Mouse (Mus musculus) midbrain, embryonic 13.5 days (tissue): ENCODE data around the gene Lbx1. TPM values are rescaled to one million over a fixed set of nuclear protein-coding genes. Genes with fewer than 3 reads are reported as not detected.

Source experiments
- ATAC-seq: fragments of 200-750 bp; cut with Nextera tagmentation; 2 replicates; pipeline ENCODE4 v1.8.0; 2017; ENCODE audit warnings: mild to moderate bottlenecking, moderate TSS enrichment, moderate library complexity
- H3K27ac ChIP-seq: fragments of 300-500 bp; sonication (generic); 2 replicates; pipeline ENCODE4 v1.5.1; 2015; ENCODE audit warnings: inconsistent platforms, mild to moderate bottlenecking, moderate library complexity
- H3K27me3 ChIP-seq: fragments of 300-500 bp; sonication (generic); 2 replicates; pipeline ENCODE4 v1.6.1; 2015; ENCODE audit warnings: mild to moderate bottlenecking, inconsistent platforms
- H3K36me3 ChIP-seq: fragments of 300-500 bp; sonication (generic); 2 replicates; pipeline ENCODE4 v1.6.1; 2015; ENCODE audit warnings: mild to moderate bottlenecking, inconsistent platforms
- H3K4me1 ChIP-seq: fragments of 300-500 bp; sonication (generic); replicated peaks from 2 replicates; pipeline ENCODE4 v1.6.1; 2015; ENCODE audit warnings: inconsistent platforms
- H3K4me2 ChIP-seq: fragments of 300-500 bp; sonication (generic); replicated peaks from 2 replicates; pipeline ENCODE4 v1.6.1; 2015; ENCODE audit warnings: moderate library complexity, mild to moderate bottlenecking, inconsistent platforms
- H3K4me3 ChIP-seq: fragments of 300-500 bp; sonication (generic); replicated peaks from 2 replicates; pipeline ENCODE4 v1.5.1; 2015; ENCODE audit warnings: mild to moderate bottlenecking, inconsistent platforms
- H3K9ac ChIP-seq: fragments of 300-500 bp; sonication (generic); replicated peaks from 2 replicates; pipeline ENCODE4 v1.6.1; 2015; ENCODE audit warnings: mild to moderate bottlenecking, inconsistent platforms
- H3K9me3 ChIP-seq: fragments of 300-500 bp; sonication (generic); 2 replicates; pipeline ENCODE4 v1.6.1; 2016; ENCODE audit warnings: mild to moderate bottlenecking, inconsistent platforms
- WGBS: fragments of 180-500 bp; shearing (Covaris S2); methylation state at CpG from one replicate; pipeline ENCODE4 v1.1.7; 2015; 5-methylcytosine and 5-hydroxymethylcytosine counted together
- polyA plus RNA-seq: library from polyadenylated mRNA; unstranded; fragments of >200 nt; fragmentation: Nextera tagmentation; extraction: Ambion mirVana; gene quantifications from 2 replicates; pipeline ENCODE4 v1.2.1, GENCODE M21; 2015

The Lbx1 gene
- polyA plus RNA-seq, 1 experiment from 2014 or later: 0.13 TPM

DNA sequence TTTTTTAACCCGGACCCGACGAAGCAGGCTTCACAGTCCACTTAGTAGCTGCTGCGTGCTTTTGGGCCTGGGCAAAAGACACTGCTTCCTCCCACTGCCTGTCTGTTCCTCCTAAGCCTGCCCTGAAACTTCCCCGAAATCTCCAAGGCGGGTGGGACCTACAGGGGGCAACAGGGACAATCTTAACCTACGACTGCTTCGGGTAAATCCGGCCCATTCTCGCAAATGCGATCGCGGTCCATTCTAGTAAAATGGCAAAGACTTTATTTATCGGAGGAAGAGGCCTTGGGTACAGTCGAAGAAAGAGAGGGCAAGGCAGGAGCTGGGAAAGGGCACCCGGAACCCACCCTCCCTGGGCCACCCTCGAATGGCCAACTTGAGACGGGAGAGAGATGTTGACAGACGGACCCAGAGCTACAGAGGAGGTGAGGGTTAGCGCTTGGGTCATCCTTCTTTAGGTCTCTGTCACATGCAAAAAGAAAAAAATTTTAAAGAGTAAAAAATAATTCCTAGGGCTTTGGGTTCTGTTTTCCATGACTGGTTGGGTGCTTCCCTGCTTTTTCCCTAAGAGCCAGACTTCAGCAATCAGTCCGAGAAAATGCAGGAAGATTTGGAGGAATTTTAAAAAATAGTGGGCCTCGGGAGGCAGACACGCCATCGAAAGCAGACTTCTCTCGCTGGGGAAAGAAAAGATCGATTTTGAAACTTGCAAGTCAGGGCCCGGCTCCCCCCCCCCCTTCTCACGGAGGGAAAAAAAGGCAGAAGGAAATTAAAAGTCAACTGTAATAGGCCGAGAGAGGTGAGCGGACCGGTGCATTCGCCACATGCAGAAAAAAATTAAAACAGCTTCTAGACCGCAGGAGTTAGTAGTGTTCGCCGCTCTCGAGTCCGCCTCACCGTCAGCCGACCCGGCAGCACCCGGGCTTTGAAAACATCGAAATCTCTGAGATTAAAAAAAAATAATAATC, 2.9 kb downstream of the Lbx1 start:
- Histone ChIP-seq H3K4me2 (0 out of 2 replicates have a peak overlapping the region, but pooled peaks have one; percentile 3), H3K4me1 (peaks cover 36% of the 10 kb centered on the region), H3K36me3 (no peaks in the 10 kb centered on the region), H3K9me3 (no peaks in the 10 kb centered on the region), H3K9ac (no peak overlapping the region), H3K27me3 (peaks cover 96% of the 10 kb centered on the region), H3K4me3 (no peak overlapping the region), H3K27ac (no peak overlapping the region)
- WGBS: 1% methylated on average over 42 of the region's 42 CpGs
- no peak for ATAC-seq

DNA sequence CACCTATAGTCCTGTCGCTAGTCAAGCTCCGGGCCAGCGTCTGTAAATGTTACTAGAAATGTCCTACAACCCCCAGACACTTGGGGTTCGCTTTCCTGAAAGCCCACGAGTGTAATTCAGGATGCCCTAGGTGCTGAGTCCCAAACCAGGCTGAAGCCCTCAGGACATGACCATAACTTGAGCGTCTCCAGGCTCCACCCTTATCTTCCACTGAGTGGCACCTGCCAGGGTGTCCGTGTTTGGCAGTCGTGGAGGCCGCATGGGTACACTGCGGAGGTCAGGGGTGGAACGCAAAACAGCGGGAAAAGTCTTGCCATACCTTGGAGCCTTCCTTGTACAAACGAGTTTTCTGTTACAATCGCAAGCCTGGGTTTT, 3.6 kb downstream of the Lbx1 start:
- no peak overlapping the region for H3K9ac ChIP-seq
- H3K4me1 ChIP-seq: peaks cover 36% of the 10 kb centered on the region
- H3K4me2 ChIP-seq: peak overlapping the region; percentile 46; the same call in 1 of the 2 replicates
- H3K36me3 ChIP-seq: no peaks in the 10 kb centered on the region
- H3K9me3 ChIP-seq: no peaks in the 10 kb centered on the region
- 1% methylated on average over 14 of the region's 14 CpGs for WGBS
- H3K4me3 ChIP-seq: peak overlapping the region; percentile 26
- peaks cover 96% of the 10 kb centered on the region for H3K27me3 ChIP-seq
- no peak for ATAC-seq
- no peak overlapping the region for H3K27ac ChIP-seq

DNA sequence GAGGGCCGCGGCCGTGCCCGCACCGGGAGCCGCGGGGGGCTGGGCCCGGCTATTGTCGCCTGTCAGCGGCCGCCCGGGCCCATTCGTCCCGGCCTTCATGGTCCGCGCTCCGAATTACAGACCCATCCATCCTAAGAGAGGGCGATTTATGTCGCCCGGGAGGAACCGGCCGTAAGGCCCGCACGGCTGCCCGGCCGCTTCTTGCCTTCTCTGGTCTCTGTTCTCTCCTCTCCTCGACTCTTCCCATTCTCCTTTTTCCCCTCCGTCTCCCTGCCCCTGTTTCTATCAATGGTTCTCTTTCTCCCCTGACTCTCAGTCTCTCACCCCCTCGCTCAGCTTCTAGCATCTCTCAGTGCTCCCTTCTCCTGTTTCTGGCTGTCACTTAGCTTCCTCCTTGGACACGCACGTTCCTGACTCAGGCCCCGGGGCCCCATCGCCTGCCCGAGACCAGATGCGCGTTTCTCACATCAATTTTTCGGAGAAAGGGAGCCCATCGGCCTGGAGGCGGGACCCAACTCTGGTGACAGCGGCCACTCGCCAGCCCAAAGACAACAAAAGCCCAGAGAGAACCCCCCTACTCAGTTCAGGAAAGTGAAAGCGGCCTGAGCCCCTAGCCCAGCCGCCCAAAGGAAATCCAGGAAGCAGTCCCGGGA, 4.1 kb downstream of the Lbx1 start:
- H3K27ac ChIP-seq: no peak overlapping the region
- H3K4me3 ChIP-seq: peak overlapping the region; percentile 26
- ATAC-seq: peak; percentile 59
- H3K4me1 ChIP-seq: peaks cover 33% of the 10 kb centered on the region
- H3K9ac ChIP-seq: no peak overlapping the region
- peak overlapping the region; percentile 46 for H3K4me2 ChIP-seq
- no peaks in the 10 kb centered on the region for H3K9me3 ChIP-seq
- under 1% methylated on average over 44 of the region's 44 CpGs for WGBS
- H3K27me3 ChIP-seq: peaks cover 96% of the 10 kb centered on the region
- H3K36me3 ChIP-seq: no peaks in the 10 kb centered on the region

DNA sequence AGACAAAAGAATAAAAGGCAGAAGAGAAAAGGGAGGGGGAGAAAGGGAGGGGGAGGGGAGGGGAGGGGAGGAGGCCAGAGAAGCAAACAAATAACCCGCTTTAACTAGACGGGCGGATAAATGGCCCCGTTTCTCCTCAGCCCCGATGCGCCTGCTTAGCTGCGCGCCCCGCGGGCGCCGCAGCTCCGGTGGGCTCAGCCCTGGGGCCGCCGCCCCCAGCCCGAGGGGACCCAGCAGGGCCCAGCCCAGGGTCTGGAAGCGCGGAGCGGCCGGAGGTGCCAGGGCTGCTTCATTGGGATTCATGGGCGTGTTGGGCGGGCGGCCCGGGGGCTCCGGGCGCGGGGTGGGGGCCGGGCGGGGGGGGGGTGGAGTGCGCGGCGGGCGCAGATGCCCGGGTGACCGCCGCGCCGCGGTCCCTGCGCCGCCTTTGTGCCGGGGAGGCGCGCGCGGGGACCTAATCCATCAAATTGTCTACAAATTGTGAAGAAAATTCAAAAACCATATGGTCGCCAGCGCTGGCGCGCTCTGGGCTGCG, 4.7 kb downstream of the Lbx1 start:
- H3K4me2 ChIP-seq: peak overlapping the region; percentile 46
- peaks cover 96% of the 10 kb centered on the region for H3K27me3 ChIP-seq
- ATAC-seq: peak; percentile 59; the same call in 1 of the 2 replicates
- WGBS: under 1% methylated on average over 48 of the region's 51 CpGs
- peaks cover 27% of the 10 kb centered on the region for H3K4me1 ChIP-seq
- no peak overlapping the region for H3K27ac ChIP-seq
- H3K36me3 ChIP-seq: no peaks in the 10 kb centered on the region
- H3K4me3 ChIP-seq: peak overlapping the region; percentile 26
- H3K9ac ChIP-seq: no peak overlapping the region
- no peaks in the 10 kb centered on the region for H3K9me3 ChIP-seq

DNA sequence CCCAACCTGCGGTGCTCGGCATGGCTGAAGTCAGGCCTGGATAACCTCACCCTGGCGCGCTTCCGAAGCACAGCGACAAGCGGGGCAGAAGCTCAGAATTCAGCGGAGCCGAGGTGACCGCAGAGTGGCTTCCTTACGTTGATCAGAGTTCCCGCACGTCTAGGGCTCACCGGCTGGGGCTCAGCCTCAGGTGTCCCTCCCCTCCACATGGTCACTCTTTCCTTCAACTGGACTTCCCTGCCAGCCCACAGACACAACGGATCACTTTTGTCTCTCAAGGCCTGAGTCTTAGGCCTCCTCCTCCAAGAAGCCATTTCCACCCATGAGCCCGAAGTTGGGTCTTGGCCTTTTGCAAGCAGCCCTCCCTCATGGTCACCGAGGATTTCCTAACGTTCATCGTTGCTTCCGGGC, 5.4 kb downstream of the Lbx1 start:
- Histone ChIP-seq H3K27me3 (peaks cover 96% of the 10 kb centered on the region), H3K27ac (no peak overlapping the region), H3K9ac (no peak overlapping the region), H3K9me3 (no peaks in the 10 kb centered on the region), H3K4me1 (peaks cover 21% of the 10 kb centered on the region), H3K36me3 (no peaks in the 10 kb centered on the region), H3K4me2 (no peak overlapping the region), H3K4me3 (no peak overlapping the region)
- under 1% methylated on average over 20 of the region's 20 CpGs for WGBS
- no peak for ATAC-seq

DNA sequence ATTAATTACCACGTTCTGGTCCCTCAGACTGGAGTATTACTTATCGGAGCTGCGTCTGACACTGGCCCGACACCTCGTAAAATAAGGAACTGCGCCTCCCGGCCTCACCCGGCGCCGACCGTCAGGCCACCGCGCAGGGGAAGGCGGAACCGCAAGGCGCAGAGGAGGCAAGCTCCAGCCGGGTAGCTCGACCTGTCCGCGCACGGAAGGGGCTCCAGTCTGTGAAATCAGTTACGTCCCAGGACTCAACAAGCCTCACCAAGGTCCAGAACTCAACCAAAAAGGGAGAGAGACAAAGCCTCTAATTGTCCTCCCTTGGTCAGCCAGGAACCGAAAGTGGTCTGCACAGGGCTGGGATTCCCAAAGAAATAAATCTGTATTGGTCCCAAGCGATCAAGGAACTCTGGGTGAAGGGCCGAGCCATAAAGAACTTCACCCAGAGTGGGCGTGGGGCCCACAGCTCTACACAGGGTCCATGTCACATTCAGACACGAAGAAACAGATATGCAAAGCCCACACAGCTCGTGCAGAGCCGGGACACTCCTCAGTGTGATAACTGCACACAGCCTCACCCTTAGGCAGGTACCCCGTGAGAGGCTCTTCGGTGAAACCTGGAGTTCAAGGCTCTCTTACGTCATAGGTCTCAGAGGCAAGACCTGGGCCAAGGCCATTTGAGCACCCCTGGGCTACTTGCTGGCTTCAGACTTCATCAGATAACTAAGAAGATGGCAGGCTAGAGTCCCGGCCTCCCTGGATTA, 6.1 kb downstream of the Lbx1 start:
- no peaks in the 10 kb centered on the region for H3K36me3 ChIP-seq
- no peak overlapping the region for H3K4me2 ChIP-seq
- H3K4me3 ChIP-seq: no peak overlapping the region
- H3K27ac ChIP-seq: no peak overlapping the region
- peaks cover 96% of the 10 kb centered on the region for H3K27me3 ChIP-seq
- peaks cover 18% of the 10 kb centered on the region for H3K4me1 ChIP-seq
- H3K9ac ChIP-seq: no peak overlapping the region
- no peaks in the 10 kb centered on the region for H3K9me3 ChIP-seq
- WGBS: 1% methylated on average over 33 of the region's 33 CpGs
- ATAC-seq: no peak

DNA sequence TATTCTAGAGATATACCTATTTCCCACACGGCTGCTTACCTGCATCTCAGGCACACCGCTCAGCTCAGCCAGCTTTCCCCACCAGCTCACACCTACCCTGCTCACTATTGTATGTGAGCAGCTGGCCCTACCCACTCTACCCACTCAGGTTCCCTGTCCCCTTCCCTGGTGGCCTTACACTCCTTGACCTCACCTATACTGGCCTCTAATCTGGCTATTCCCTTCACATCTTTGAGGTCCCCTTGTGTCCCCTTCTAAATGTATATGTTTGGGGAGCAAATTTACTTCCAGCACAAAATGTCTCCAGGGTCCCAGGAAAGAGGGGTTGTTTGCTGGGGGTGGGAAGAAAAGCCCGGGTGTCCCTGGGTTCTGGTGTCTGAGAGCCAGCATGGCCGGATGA, 6.8 kb downstream of the Lbx1 start:
- H3K27ac ChIP-seq: no peak overlapping the region
- H3K4me1 ChIP-seq: peaks cover 21% of the 10 kb centered on the region
- H3K9me3 ChIP-seq: no peaks in the 10 kb centered on the region
- H3K36me3 ChIP-seq: no peaks in the 10 kb centered on the region
- whole genome bisulfite sequencing: 7% methylated on average over 4 of the region's 4 CpGs
- H3K4me2 ChIP-seq: no peak overlapping the region
- H3K9ac ChIP-seq: no peak overlapping the region
- H3K4me3 ChIP-seq: no peak overlapping the region
- peaks cover 96% of the 10 kb centered on the region for H3K27me3 ChIP-seq
- ATAC-seq: no peak

DNA sequence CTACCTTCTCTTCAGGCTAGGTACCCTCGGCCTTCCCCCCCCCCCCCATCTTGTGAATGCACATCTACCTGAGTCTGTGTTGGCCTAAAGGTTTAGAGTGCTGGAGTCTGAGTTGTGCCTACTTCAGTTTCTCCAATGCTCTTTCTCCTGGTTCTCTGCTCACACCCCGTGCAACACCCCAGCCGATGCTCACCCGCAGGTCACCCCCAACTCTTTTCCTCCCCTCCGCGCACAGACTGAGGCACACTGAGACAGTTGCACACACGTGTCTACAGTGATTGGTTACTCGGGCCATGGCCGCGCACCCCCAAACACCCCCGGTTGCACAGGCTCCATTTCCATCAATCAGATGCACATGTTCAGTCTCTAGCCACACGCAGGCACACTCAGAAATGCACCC, 7.5 kb downstream of the Lbx1 start:
- WGBS: 4% methylated on average over 12 of the region's 12 CpGs

DNA sequence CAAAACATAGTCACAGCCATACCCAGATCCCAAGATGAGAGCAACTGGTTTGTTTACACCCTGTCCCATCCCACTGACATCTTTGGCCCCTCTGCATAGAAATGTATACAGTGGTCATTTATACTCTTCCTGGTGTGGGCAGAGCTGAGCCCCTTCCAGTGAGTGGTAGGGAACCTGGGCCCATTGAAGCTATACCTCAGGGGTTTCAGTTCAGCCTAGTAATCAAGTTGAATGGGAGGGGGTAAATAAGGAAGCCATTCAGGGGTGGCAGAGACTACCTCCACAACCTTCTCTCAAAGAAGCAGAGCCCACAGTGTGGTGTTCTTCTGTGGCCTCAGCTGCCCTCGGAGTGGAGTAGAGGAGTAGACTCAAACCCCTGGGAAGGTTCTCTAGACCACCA, 7.9 kb downstream of the Lbx1 start:
- no peak overlapping the region for H3K9ac ChIP-seq
- H3K27ac ChIP-seq: no peak overlapping the region
- H3K4me3 ChIP-seq: no peak overlapping the region
- H3K27me3 ChIP-seq: peaks cover 98% of the 10 kb centered on the region
- no peak for ATAC-seq
- H3K4me2 ChIP-seq: no peak overlapping the region
- H3K36me3 ChIP-seq: no peaks in the 10 kb centered on the region
- H3K4me1 ChIP-seq: peaks cover 26% of the 10 kb centered on the region
- H3K9me3 ChIP-seq: no peaks in the 10 kb centered on the region
- 0% methylated on average over 1 of the region's 1 CpGs for WGBS

More for the DNA sequence above, 7.5 kb downstream of the Lbx1 start:
- Histone ChIP-seq H3K27ac (no peak overlapping the region), H3K4me1 (peaks cover 26% of the 10 kb centered on the region), H3K4me2 (no peak overlapping the region), H3K9ac (no peak overlapping the region), H3K4me3 (no peak overlapping the region), H3K9me3 (no peaks in the 10 kb centered on the region), H3K27me3 (peaks cover 98% of the 10 kb centered on the region), H3K36me3 (no peaks in the 10 kb centered on the region)
- no peak for ATAC-seq

DNA sequence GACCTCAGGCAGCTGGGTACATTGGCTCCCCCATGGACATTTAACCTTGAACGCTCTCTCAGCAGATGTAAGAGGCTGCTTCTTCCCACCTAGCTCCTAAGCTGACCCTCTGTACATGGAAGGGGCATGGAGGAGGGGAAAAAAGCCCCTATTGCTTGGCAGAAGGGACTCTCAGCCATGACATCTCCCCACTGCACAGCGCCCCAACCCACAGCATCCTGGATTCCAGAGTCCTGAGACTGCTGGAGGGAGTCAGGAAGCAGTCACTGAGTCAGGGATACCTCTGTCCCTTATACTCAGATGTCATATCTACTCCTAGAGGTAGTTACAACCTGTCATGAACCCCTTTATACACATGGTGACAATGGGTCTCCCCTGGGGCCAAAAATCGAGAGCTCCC, 8.6 kb downstream of the Lbx1 start:
- no peaks in the 10 kb centered on the region for H3K9me3 ChIP-seq
- no peak overlapping the region for H3K4me2 ChIP-seq
- no peak overlapping the region for H3K4me3 ChIP-seq
- peaks cover 98% of the 10 kb centered on the region for H3K27me3 ChIP-seq
- ATAC-seq: no peak
- H3K9ac ChIP-seq: no peak overlapping the region
- H3K36me3 ChIP-seq: no peaks in the 10 kb centered on the region
- WGBS: 2% methylated on average over 3 of the region's 3 CpGs
- H3K27ac ChIP-seq: no peak overlapping the region
- H3K4me1 ChIP-seq: peaks cover 25% of the 10 kb centered on the region

DNA sequence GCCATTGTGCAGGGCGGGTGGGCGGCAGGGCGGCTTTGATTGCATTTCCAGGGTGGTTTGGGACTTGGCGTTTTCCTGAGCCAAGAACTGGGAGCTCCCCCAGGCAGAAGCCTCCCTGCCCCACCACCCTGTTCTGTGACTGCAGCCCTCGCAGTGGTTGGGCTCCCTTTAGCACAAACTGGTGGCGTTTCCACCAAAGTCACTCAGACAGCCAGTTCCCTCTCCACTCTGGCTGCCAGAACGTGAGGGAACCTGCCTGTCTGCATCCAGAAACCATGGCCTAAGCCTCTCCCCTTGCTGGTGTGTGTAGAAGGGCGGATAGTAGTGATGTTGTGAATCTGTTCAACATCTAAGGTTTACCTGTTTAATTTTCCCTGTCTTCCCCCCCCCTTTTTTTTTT, 9.4 kb downstream of the Lbx1 start:
- WGBS: under 1% methylated on average over 8 of the region's 8 CpGs
- Histone ChIP-seq H3K4me1 (peaks cover 20% of the 10 kb centered on the region), H3K9me3 (no peaks in the 10 kb centered on the region), H3K27me3 (peaks cover 98% of the 10 kb centered on the region), H3K4me3 (no peak overlapping the region), H3K36me3 (no peaks in the 10 kb centered on the region), H3K9ac (no peak overlapping the region), H3K27ac (no peak overlapping the region), H3K4me2 (no peak overlapping the region)
- ATAC-seq: no peak
